Mouse (Mus musculus) gastrocnemius, adult 2 months (tissue): ENCODE results near the gene Ctsd. TPM values are rescaled to one million over a fixed set of nuclear protein-coding genes. Genes with fewer than 3 reads are reported as not detected.

Experiments
- DNase-seq: peaks from one replicate; pipeline ENCODE4 v3.0.0; 2022
- H3K27ac ChIP-seq: fragments of 200-600 bp; 2 replicates; pipeline ENCODE4 v1.8.1; 2022; ENCODE audit warnings: mild to moderate bottlenecking
- H3K4me3 ChIP-seq: fragments of 200-600 bp; 2 replicates; pipeline ENCODE4 v1.8.1; 2022; ENCODE audit warnings: mild to moderate bottlenecking, moderate library complexity
- CTCF ChIP-seq: fragments of 200-600 bp; IDR thresholded peaks from 2 replicates; pipeline ENCODE4 v1.8.1; 2022; ENCODE audit warnings: antibody characterized with exemption, mild to moderate bottlenecking, moderate library complexity
- intact Hi-C: fragments of 180-260 bp; cut with DNase I; formaldehyde crosslinking; loops from one replicate; pipeline ENCODE4 v1.15.1; 2025
- total RNA-seq, 2 experiments: library from RNA; stranded (reverse); gene quantifications; 2 replicates each; pipeline ENCODE4 v1.2.3; 2021

Ctsd gene
- total RNA-seq, 2 experiments from 2014 or later = 411 to 467 TPM

DNA sequence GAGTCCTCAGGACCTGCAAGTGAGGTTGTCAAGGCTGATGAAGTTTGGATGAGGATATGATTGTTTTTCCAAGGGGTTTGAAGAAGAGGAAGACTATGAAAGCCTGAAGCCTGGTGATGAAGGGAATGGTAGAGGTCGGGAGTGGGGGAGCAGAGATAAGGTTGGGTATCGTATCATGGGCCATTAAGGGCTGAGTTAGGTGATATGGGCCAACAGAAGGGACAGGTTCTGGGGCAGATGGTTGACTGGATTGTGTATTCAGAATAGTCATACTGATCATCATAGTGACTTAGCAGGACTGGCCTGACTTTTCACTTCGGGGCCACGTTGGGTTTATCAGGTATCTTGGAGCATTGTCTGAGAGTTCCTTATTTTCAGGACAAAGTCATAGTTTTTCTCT lies 7.6 kb upstream of the Ctsd start:
- peak overlapping the region; percentile 75 for H3K27ac ChIP-seq
- no peak for TF ChIP-seq CTCF
- no peak for DNase-seq
- no peak overlapping the region for H3K4me3 ChIP-seq
- intact Hi-C loops = no loop called here

DNA sequence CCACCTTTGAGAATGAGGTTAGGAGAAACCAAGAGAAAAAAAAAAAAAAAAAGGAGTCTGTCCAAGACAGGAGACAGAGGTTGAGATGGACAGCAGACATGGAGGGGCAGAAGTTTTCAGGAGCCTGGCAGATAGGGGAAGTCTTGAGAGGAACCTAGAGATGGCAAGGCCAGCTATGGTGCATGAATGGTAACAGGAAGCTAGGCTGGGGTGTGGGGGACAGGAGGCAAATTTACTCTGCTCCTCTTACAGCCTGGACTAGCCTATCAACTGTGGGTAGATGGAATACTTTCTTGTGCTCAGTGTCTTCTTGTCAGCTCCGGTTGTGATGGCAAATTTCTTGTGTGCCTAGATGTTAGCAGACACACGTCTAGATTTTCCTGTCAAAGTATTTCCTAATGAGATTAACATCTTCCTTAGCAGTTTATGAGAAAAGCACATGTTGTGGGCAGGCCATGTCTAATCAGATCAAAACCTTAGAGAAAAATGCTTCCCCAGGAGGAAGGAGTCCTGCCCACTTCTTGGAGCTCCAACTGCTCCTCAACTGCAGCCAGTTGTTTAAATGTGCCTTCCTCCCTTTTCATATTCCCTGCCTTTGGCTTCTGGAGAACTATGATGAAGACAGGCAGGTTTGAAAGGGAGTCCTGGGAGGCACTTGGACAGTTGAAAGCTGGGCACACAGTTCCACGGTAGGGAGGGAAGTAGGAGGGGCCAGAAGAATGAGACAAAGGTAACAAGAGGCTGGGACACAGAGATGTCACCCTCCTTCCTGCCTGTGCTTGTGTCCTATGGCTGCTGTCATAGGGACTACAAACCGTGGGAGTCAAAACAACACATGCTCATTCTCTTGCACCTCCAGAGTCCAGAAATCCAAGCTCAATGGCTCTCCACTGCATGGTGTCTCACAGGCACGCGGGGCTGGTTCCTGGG lies 6.7 kb upstream of the Ctsd start:
- intact Hi-C loops = no loop called here
- no peak overlapping the region for H3K4me3 ChIP-seq
- no peak for TF ChIP-seq CTCF
- DNase-seq = peak; percentile 17
- peak overlapping the region; percentile 75 for H3K27ac ChIP-seq

DNA sequence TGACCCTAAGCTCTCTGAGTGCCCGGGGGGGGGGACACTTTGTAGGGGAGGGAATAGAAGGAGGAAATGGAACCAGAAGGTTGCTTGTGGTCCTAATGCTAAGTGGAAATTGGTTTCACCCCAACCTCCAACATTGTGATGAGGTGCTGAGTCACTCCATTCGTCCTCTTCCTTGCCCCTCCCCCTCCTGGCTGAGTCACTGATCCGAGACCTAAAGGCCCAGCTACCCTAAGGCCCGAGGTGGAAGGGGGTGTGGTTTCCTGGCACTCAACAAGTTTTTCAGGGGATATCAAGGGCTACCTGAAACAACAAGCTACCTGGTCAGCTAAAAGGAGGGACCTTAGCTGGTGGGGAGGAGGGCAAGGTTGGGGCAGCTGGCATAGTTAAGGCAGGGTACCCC lies 5.4 kb upstream of the Ctsd start:
- TF ChIP-seq CTCF = no peak
- DNase-seq = peak; percentile 43
- peak overlapping the region; percentile 75 for H3K27ac ChIP-seq
- intact Hi-C loops = no loop called here
- no peak overlapping the region for H3K4me3 ChIP-seq

DNA sequence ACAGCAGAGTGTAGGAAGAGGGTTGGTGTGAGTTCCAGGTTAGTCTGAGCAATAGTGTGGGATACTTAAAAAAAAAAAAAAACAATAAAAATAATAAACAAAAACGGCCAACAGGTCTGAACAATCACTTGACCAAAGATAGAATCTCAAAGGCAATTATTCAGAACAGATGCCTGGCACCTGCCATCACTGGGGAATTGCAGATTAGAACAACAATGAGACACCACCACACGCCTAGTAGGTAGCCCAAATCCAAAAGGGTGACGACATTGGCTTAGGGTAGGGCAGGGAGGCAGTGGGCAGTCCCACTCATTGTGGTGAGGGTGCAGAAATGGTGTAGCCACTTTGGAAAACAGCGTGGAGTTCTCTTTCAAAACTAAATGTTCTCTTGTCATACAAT lies 3.8 kb upstream of the Ctsd start:
- intact Hi-C loops = no loop called here
- H3K27ac ChIP-seq = peak overlapping the region; percentile 51
- no peak for TF ChIP-seq CTCF
- DNase-seq = no peak
- no peak overlapping the region for H3K4me3 ChIP-seq

DNA sequence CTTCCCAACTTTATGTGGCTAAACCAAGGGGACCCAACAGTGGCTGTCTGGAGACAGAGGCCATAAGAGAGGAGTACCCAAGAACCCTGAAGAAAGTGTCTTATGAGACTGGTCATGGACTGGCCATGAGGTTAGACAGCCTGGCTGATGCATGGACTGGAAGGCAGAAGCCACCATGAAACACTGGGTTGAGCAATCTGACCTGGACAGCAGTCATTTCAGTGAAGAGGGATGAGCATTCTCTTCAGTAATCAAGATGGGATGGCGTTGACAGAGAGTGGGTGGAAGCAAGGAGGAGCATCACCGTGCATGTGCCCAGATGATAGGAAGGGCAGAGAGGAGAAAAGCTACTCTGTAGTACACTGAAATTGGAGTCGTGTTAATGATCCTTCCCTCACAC lies 3.3 kb upstream of the Ctsd start:
- Histone ChIP-seq H3K27ac (peak overlapping the region; percentile 38), H3K4me3 (no peak overlapping the region)
- intact Hi-C loops = no loop called here
- DNase-seq = peak; percentile 18
- TF ChIP-seq CTCF = no peak

DNA sequence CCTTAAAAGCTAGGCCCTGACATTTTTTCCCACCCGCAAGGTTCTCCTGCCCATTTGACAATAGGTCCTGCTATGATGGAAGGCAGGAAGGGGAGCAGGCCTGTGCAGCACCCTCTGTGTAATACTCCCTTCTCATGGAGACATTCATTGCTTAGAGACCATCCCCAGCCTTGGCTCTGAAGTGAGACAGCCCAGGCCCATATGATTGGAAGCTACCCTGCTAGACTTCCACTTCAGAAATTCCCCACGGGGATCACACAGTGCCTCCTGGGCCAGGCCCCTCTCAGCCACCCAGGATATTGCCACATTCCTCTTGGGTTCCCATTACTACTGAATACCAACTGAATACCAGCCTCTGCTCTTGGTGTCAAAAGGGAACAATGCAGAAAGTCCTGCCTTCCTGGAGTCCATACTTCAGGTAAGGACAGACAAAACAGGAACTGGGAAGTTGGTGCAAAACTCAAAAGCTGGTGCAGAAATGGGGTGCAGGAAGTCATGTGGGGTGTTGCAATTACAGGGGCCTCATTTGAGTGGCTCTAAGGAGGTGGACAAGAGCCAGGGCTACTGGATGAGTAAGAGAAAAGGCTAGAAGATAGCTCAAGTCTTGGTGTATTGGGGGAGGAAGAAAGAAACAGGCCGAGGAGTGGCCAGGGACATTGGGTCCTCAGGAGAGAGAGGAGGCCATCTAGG lies 2.3 kb upstream of the Ctsd start:
- TF ChIP-seq CTCF = no peak
- no peak overlapping the region for H3K4me3 ChIP-seq
- intact Hi-C loops = loop anchor here (5.0 kb wide), 1 partner anchor 37 kb away; no protein-coding TSS in a partner anchor
- no peak for DNase-seq
- H3K27ac ChIP-seq = no peak overlapping the region; the same call in 1 of the 2 replicates

DNA sequence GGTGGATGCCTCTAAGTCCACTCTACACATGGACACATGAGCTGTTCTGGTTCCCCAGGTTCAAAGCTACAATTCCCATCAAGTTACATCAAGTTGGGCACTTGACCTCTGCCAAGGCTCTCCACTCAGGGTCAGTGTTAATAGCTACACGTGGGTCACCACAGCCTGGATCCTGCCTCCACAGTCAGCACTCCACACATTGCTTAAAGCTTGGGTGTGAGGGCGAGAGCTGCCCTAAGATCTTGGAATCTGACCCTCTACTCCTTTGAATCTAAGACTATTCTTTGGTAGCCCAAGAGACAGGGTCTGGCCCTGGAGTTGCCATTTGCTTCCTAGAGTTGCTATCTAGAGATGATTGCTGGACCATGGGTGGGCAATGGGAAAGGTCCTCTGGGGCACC lies 902 bp upstream of the Ctsd start:
- Histone ChIP-seq H3K4me3 (no peak overlapping the region), H3K27ac (peak overlapping the region; percentile 99)
- DNase-seq = no peak
- intact Hi-C loops = loop anchor here (5.0 kb wide), 1 partner anchor 39 kb away; no protein-coding TSS in a partner anchor
- no peak for TF ChIP-seq CTCF

DNA sequence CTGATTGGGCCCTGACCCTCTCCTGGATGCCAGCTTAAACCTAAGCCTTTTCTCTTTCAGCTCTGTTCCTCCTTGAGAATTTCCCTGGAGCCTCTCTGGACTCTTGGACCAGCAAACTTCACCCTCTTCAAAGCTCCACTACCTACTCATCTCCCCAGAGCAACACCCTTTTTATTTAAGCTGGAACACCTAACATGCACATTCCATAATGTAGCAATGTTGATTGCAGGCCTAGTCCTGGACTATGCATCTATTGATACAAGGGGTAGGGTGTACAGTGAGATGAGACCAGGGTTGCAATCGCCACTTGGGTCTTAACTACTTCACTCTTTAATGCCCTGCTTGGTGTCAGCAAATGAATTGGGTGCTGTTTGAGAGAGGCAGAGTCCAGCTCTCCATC lies 360 bp upstream of the Ctsd start:
- intact Hi-C loops = loop anchor here (5.0 kb wide), 1 partner anchor 39 kb away; no protein-coding TSS in a partner anchor
- TF ChIP-seq CTCF = no peak
- peak overlapping the region; percentile 74 for H3K4me3 ChIP-seq
- peak overlapping the region; percentile 99 for H3K27ac ChIP-seq
- DNase-seq = no peak

DNA sequence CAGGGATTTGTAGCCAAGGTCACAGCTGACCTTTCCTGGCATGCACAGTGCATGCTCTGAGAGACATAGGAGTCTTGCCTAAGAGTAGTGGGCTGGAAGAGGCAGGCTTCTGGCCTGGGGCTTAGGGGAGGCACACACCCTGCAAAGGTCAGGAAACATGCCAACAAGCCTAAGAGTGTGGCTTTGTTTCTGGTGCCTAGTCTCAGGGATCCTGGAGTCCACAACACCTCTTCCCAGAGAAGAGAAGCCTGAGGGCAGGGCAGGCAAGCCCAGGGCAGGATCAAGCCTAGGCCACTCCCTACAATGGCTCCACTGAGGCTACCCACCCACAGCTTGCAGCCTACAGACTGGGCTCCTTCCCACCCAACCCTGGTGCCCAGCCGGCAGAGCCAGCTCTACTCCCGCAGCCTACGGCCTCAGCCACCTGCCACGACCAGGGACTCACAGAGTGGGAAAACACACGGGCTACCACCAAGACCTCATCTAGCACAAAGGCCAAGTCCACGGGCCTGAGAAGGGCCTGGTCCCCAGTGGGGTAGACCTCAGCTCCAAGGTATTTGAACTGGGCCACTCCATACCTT lies 1.1 kb downstream of the Ctsd start:
- intact Hi-C loops = loop anchor here (5.0 kb wide), 1 partner anchor 41 kb away; no protein-coding TSS in a partner anchor
- peak overlapping the region; percentile 99 for H3K27ac ChIP-seq
- peak; percentile 72 for DNase-seq
- peak overlapping the region; percentile 74 for H3K4me3 ChIP-seq
- no peak for TF ChIP-seq CTCF

DNA sequence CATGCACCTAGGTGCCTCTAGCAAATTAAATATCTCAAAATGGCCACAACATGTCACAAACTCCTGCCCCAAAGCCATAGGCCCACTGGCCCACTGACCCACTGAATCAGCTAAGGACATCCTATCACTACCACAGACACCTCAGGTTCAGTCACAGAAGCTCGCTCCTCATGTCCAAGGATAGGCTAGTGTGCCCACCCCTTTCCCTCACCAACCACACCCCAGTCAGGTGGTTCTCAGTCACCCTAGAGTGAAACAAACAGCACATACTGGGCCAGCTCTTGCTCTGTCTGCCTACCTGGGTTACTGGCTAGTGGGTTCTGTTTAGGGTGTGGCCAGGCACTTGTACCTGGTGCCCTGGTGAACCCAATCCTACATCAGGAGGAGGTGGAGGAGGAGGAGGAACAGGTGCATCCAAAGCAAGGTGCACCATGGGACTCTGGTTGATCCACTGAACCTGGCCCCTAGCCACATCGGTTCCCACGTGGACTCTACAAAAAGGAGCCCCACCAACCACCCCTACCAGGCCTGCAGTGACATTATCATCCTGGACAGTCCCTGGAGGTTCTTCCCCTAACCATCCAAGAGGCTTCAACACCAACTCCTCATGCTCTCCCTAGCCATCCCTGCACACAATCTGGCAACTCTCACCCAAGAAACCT lies 2.0 kb downstream of the Ctsd start:
- no peak for TF ChIP-seq CTCF
- DNase-seq = no peak
- peak overlapping the region; percentile 99 for H3K27ac ChIP-seq
- intact Hi-C loops = loop anchor here (5.0 kb wide), 1 partner anchor 41 kb away; no protein-coding TSS in a partner anchor
- H3K4me3 ChIP-seq = peak overlapping the region; percentile 74

DNA sequence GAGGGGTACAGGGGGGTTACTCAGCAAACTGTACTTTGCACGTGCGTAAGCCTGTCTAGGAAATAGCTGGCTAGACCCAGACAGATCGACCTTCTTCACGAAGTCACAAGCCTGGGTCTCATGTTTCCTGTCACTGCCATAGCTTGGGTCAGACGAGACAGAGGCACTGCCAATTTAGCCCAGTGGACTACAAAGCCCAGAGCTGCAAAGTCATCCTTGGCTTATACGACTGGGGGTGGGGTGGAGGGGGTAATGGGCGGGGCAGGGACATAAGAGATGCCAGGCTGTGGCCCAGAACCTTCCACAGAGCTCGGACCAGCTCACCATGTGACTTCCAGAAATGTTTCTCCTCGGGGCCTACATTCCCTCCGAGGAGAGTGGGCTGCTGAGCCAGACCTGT lies 3.5 kb downstream of the Ctsd start:
- no peak for TF ChIP-seq CTCF
- Histone ChIP-seq H3K27ac (peak overlapping the region; percentile 99), H3K4me3 (peak overlapping the region; percentile 74)
- peak; percentile 81 for DNase-seq
- intact Hi-C loops = no loop called here

DNA sequence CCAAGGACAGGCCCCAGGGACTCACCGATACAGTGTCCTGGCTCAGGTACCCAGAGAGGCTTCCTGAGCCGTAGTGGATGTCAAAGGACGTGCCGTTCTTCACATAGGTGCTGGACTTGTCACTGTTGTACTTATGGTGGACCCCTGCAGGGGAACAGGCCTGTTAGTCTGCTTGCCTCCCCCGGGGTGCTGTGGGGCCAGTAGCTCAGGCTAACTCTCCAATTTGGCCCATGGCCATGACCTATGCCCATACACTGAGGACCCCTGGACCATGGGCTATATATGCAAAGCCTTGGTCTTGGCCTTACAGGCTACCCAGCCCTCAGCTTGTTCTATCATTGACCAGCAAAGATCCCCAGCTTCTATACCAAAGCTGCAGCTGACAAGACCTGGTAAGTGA lies 5.3 kb downstream of the Ctsd start, which contains the start of gene Gm49369:
TSS of gene Gm49369 (minus strand) at position 101 of the 400 bp plus-strand sequence.
- intact Hi-C loops = no loop called here
- H3K27ac ChIP-seq = peak within 1 kb of the TSS; percentile 76; the same call in 1 of the 2 replicates
- no peak for TF ChIP-seq CTCF
- H3K4me3 ChIP-seq = peak within 1 kb of the TSS; percentile 43; the same call in 1 of the 2 replicates
- no peak for DNase-seq
